In genomic region chr9:62243991-62244611, GRCm38 (mm10) we compare ENCODE assay signal across 8 mouse cellular contexts. TPM values are rescaled to one million over a fixed set of nuclear protein-coding genes. Genes with fewer than 3 reads are reported as not detected.
DNase-seq lines count a peak whose midpoint lies in the region; ATAC-seq and TF ChIP-seq lines count a peak whose summit lies in the region.

No protein-coding gene starts in this region.

- peak; percentile 51 for DNase-seq in MEL-GATA-1-ER (ENCODE audit: extremely low read depth, low read depth)
- peak; percentile 69 for DNase-seq in c-Kit-positive CD71-positive TER-119-negative erythroid progenitor cells, embryonic 14.5 days (ENCODE audit: low read depth)
- DNase-seq in heart, postnatal 25 days (ENCODE audit: low spot score): peak; percentile 19
- peak; percentile 63 to 87 for DNase-seq in layer of hippocampus, adult 2 months (ENCODE audit: low spot score in 2 of 2)
- DNase-seq in lung, postnatal 10 days: peak; percentile 89
- peak; percentile 92 for DNase-seq in retina, postnatal 1 day

- TF ChIP-seq CTCF in layer of hippocampus, adult 2 months (conservative IDR thresholded peaks at IDR 0.05): peak; percentile 94

- no peaks in the 10 kb centered on the region for H3K36me3 ChIP-seq in forebrain, embryonic 13.5 days (ENCODE audit: poor library complexity, severe bottlenecking)

- 20% methylated on average over 19 of the region's 19 CpGs for WGBS in forebrain, embryonic 13.5 days

- H3K27ac ChIP-seq in forebrain, embryonic 13.5 days: no peak overlapping the region
- H3K27ac ChIP-seq in layer of hippocampus, adult 2 months: peak overlapping the region; percentile 47; the same call in 1 of the 2 replicates

- peak; percentile 41; the same call in 1 of the 2 replicates for ATAC-seq in forebrain, embryonic 13.5 days
- ATAC-seq in erythroblast, adult 5-6 weeks (replicated peaks; ENCODE audit: low FRiP score, poor library complexity, severe bottlenecking): no peak; the same call in 1 of the 2 replicates

- peaks cover 3% of the 10 kb centered on the region; the same call in 1 of the 2 replicates for H3K27me3 ChIP-seq in forebrain, embryonic 13.5 days

- peaks cover 5% of the 10 kb centered on the region for H3K4me1 ChIP-seq in forebrain, embryonic 13.5 days

- no peak overlapping the region for H3K9ac ChIP-seq in forebrain, embryonic 13.5 days

- H3K4me2 ChIP-seq in forebrain, embryonic 13.5 days: peak overlapping the region; percentile 42

- no peaks in the 10 kb centered on the region for H3K9me3 ChIP-seq in forebrain, embryonic 13.5 days (replicated peaks)

- H3K4me3 ChIP-seq in forebrain, embryonic 13.5 days: no peak overlapping the region
- peak overlapping the region; percentile 3; the same call in 1 of the 2 replicates for H3K4me3 ChIP-seq in layer of hippocampus, adult 2 months

- intact Hi-C loops in heart, postnatal 25 days (cut with DNase I): loop anchor here (1.0 to 5.0 kb wide), 4 partner anchors 121 to 297 kb away; partner anchors contain the start of genes Glce and Kif23

RNA-seq across cellular contexts. Expression of gene Spesp1, which starts 37.9 kb away (rescaled TPM):
- polyA plus RNA-seq in forebrain, embryonic 13.5 days (2015; fragmentation: Nextera tagmentation; extraction: Ambion mirVana): not detected in 2 replicates
- not detected for total RNA-seq in heart, postnatal 25 days (2021)
- total RNA-seq in layer of hippocampus, adult 2 months (2021): under 1 TPM; 0.22 to 0.31 TPM
- total RNA-seq in erythroblast, adult 5-6 weeks (2015; ENCODE audit: low replicate concordance): not detected in 2 replicates
- not detected in 2 replicates for total RNA-seq in erythroblast, adult 5-6 weeks (2017; ENCODE audit: low replicate concordance)

Comparison
In these comparisons a context has a peak if more than half of its experiments do, and no peak if none do; other contexts are left out.
1. DNase-seq: peak in every context shown above with its lines; median percentile 92 in retina, postnatal 1 day; 89 in lung, postnatal 10 days; 75 in layer of hippocampus, adult 2 months; 69 in c-Kit-positive CD71-positive TER-119-negative erythroid progenitor cells, embryonic 14.5 days; 51 in MEL-GATA-1-ER; 19 in heart, postnatal 25 days.